ENCODE assay signal across 8 mouse cellular contexts in the genomic region with DNA sequence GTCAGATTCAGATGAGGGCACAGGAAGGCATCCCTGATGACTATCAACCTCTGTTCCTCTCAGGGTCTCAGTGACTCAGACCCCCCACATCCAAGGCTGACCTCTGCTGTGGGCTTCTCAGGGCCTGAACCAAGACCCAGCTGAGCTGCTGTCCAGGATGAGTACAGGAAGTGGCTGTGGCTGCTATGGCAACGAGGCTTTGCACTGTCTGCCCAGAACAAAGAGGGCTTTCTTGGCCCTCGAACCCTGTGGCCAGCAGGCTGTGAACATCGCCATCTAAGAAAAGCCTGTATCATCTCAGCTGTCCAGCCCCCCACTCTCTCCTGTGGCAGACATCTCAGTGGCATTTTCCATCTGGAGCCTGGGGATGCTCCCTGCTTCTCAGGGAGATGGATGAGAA.
DNase-seq lines count a peak whose midpoint lies in the region; ATAC-seq lines count a peak whose summit lies in the region.

No protein-coding gene starts in this region.

- H3K9ac ChIP-seq in kidney, embryonic 15.5 days = no peak overlapping the region
- H3K9ac ChIP-seq in hindbrain, embryonic 15.5 days = no peak overlapping the region

- no peak overlapping the region for H3K27ac ChIP-seq in kidney, embryonic 15.5 days
- H3K27ac ChIP-seq in hindbrain, embryonic 15.5 days (replicated peaks) = no peak overlapping the region

- H3K27me3 ChIP-seq in kidney, embryonic 15.5 days = peaks cover 25% of the 10 kb centered on the region
- H3K27me3 ChIP-seq in hindbrain, embryonic 15.5 days = peaks cover 6% of the 10 kb centered on the region; the same call in 1 of the 2 replicates

- H3K4me2 ChIP-seq in kidney, embryonic 15.5 days = no peak overlapping the region
- no peak overlapping the region for H3K4me2 ChIP-seq in hindbrain, embryonic 15.5 days

- no peak overlapping the region for H3K4me3 ChIP-seq in kidney, embryonic 15.5 days (replicated peaks)
- no peak overlapping the region for H3K4me3 ChIP-seq in hindbrain, embryonic 15.5 days

- no peak for DNase-seq in kidney, adult 9 months
- DNase-seq in right cerebral cortex, postnatal 25 days = peak; percentile 11
- no peak for DNase-seq in right cerebral cortex, postnatal 14 days
- DNase-seq in adrenal gland, adult (ENCODE audit: inconsistent age in 2 of 2, low spot score in 1 of 2) = no peak
- DNase-seq in thymus, postnatal 0 days (ENCODE audit: low spot score) = no peak

- WGBS in kidney, embryonic 15.5 days = 4% methylated on average over 3 of the region's 3 CpGs
- WGBS in hindbrain, embryonic 15.5 days = 5% methylated on average over 3 of the region's 3 CpGs

- H3K4me1 ChIP-seq in kidney, embryonic 15.5 days = peaks cover 18% of the 10 kb centered on the region
- H3K4me1 ChIP-seq in hindbrain, embryonic 15.5 days (replicated peaks) = peaks cover 27% of the 10 kb centered on the region

- ATAC-seq in kidney, embryonic 15.5 days (replicated peaks; ENCODE audit: low FRiP score) = peak; percentile 56; the same call in 1 of the 2 replicates
- ATAC-seq in hindbrain, embryonic 15.5 days (ENCODE audit: low FRiP score, low read depth) = peak; percentile 43; the same call in 1 of the 2 replicates
- ATAC-seq in activated CD4-positive, CD25-positive, alpha-beta regulatory T cell, adult 4 months = no peak

- no peaks in the 10 kb centered on the region for H3K9me3 ChIP-seq in kidney, embryonic 15.5 days (replicated peaks)
- H3K9me3 ChIP-seq in hindbrain, embryonic 15.5 days = no peaks in the 10 kb centered on the region

- no peaks in the 10 kb centered on the region for H3K36me3 ChIP-seq in kidney, embryonic 15.5 days
- H3K36me3 ChIP-seq in hindbrain, embryonic 15.5 days = no peaks in the 10 kb centered on the region
